Mouse (Mus musculus) megakaryocyte, adult 5-6 weeks (primary cell): Measurements from ENCODE around the gene Gm49361. TPM values are rescaled to one million over a fixed set of nuclear protein-coding genes. Genes with fewer than 3 reads are reported as not detected.

Experiments
- ATAC-seq: 2 replicates; pipeline ENCODE4 v1.8.0; 2016; ENCODE audit warnings: mild to moderate bottlenecking, inconsistent platforms; ENCODE audit not compliant: poor library complexity, severe bottlenecking
- total RNA-seq, 2 experiments: library from RNA; stranded (forward) in 1 of 2; stranded (reverse) in 1 of 2; fragments of 153-499, 151-499 nt in 1 of 2; fragments of 221-1000, 200-1000 nt in 1 of 2; gene quantifications; 2 replicates each; pipeline versions ENCODE4 v1.2.3 to v1.2.4; 2015 to 2017

Gm49361 gene
- total RNA-seq, 2 experiments from 2014 or later: 0.59 TPM; not detected in 1

- peak; percentile 22; the same call in 1 of the 2 replicates for ATAC-seq
These were observed 15.4 kb downstream of the Gm49361 start for GRCm38 (mm10) chr14:57730527-57730926.

GRCm38 (mm10) chr14:57729975-57730499, 15.9 kb downstream of the Gm49361 start:
- ATAC-seq: peak; percentile 90

GRCm38 (mm10) chr14:57729364-57729763, 16.5 kb downstream of the Gm49361 start:
- peak; percentile 62 for ATAC-seq

- no peak for ATAC-seq
These were observed 19.7 kb downstream of the Gm49361 start for GRCm38 (mm10) chr14:57726172-57726571.

GRCm38 (mm10) chr14:57724473-57724872, 21.4 kb downstream of the Gm49361 start:
- ATAC-seq: no peak

- peak; percentile 92 for ATAC-seq
These were observed 27.7 kb downstream of the Gm49361 start for GRCm38 (mm10) chr14:57718245-57718644.

- ATAC-seq: no peak
These were observed 29.2 kb downstream of the Gm49361 start for GRCm38 (mm10) chr14:57716601-57717245.

- ATAC-seq: peak; percentile 93
These were observed 33.0 kb downstream of the Gm49361 start for GRCm38 (mm10) chr14:57712884-57713283.

GRCm38 (mm10) chr14:57711059-57711458, 34.8 kb downstream of the Gm49361 start:
- no peak for ATAC-seq

GRCm38 (mm10) chr14:57709171-57709570, 36.7 kb downstream of the Gm49361 start:
- no peak for ATAC-seq

- ATAC-seq: no peak
These were observed 37.3 kb downstream of the Gm49361 start for GRCm38 (mm10) chr14:57708580-57708979.

- ATAC-seq: no peak
These were observed 38.6 kb downstream of the Gm49361 start for GRCm38 (mm10) chr14:57707100-57707893.

GRCm38 (mm10) chr14:57706760-57707099, 39.2 kb downstream of the Gm49361 start:
- no peak for ATAC-seq

- no peak for ATAC-seq
These were observed 40.1 kb downstream of the Gm49361 start for GRCm38 (mm10) chr14:57705759-57706158.

GRCm38 (mm10) chr14:57705075-57705474, 40.8 kb downstream of the Gm49361 start:
- ATAC-seq: no peak

GRCm38 (mm10) chr14:57701915-57702477, 43.9 kb downstream of the Gm49361 start:
- peak; percentile 47; the same call in 1 of the 2 replicates for ATAC-seq

- ATAC-seq: no peak
These were observed 46.4 kb downstream of the Gm49361 start for GRCm38 (mm10) chr14:57699461-57699970.

GRCm38 (mm10) chr14:57699016-57699415, 46.9 kb downstream of the Gm49361 start:
- no peak for ATAC-seq

GRCm38 (mm10) chr14:57696066-57696465, 49.8 kb downstream of the Gm49361 start:
- ATAC-seq: no peak

GRCm38 (mm10) chr14:57695550-57695949, 50.4 kb downstream of the Gm49361 start:
- peak; percentile 67 for ATAC-seq

GRCm38 (mm10) chr14:57694246-57694645, 51.7 kb downstream of the Gm49361 start:
- no peak for ATAC-seq
